Mouse (Mus musculus) lung, postnatal 36 days (tissue): ENCODE results near the gene Slc11a1.

Source experiments
- DNase-seq: peaks from one replicate; pipeline ENCODE4 v3.0.0; 2022; ENCODE audit warnings: mixed read lengths

Slc11a1 gene

GRCm38 (mm10) chr1:74353453-74354229 is 21.4 kb upstream of the Slc11a1 start:
- no peak for DNase-seq

DNA sequence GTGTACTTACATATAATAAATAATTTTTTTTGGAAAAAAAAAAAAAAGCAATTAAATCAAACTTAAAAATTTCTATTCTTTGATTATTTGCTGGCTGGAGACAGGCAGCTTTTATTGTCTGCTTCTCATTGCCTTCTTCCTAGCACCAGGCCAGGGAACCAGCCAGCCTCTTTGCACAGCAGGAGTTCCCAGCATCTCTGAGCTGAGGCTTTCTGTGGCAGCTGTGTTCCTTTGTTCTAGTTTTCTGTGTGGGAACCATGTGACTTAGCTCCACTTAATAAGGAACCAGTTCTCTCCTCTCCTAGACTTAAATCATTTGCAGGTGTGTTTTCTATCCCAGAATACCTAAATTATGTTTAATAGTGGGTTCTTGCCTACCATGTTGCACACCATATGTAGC is 17.5 kb upstream of the Slc11a1 start:
- no peak for DNase-seq

GRCm38 (mm10) chr1:74359952-74360517 is 15.0 kb upstream of the Slc11a1 start:
- DNase-seq = no peak

GRCm38 (mm10) chr1:74361812-74362211 is 13.2 kb upstream of the Slc11a1 start, which contains the start of gene Catip:
TSS of gene Catip (plus strand) at chr1:74362108.
- peak; percentile 93 for DNase-seq

DNA sequence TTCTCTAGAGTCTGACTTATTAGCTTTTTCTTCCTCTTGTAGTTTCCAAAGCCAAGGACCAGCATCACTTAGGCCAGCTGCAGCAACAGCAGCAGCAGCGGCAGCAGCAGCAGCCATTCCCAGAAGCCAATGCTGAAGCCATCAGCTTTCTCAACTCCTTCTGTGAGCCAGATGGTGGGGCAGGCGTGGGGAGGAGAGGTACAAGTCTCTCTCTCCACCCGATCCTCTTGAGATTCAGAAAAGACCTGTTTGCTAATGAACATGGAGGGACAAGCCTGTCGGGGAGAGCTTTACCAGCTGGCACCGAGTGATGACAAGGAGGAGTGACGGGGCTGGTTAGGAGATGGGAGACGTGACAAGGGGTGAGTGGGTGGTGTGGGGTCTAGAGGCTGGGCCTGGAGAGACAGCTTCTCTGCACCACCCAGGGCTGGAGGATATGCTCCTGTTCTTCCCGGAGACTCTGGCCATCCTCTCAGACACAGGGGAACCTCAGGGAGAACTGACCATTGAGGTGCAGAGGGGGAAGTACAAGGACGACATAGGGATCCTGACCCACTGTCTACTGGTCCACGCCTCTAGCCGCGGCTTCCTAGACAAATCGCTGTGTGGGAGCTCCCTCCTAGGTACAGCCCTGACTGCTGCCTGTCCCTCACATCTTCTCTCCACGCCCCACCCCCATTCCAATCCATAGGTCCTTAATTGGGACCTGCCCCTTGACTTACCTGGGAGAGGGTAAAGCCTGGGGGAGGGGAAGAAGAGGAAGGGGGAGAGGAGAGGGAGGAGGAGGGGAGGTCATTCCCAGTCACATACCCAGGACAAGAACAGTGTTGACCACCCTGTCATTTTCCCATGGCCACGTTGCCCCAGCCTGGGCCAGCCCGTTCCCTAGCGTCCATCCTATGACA is 12.4 kb upstream of the Slc11a1 start:
- DNase-seq = no peak

DNA sequence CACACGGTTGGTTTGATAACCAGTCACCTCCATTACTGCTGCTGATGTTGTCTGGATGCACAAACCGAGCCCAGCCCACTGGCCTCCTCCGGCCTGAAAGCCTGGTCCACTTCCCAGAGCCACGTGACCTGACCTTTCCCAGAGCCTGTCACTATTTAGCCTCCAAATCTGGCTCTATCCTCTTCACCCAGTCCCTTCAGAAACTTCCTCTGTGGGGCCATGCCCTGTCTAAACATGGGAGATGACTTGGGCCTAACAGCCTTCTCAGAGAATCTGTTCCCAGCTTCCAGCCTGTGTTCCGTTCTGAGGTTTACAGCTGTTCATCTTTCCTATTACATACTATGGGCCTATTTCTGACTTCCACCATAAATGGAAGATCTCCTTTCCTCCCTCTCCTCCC is 11.6 kb upstream of the Slc11a1 start:
- DNase-seq = peak; percentile 27

- DNase-seq = no peak
These were observed 10.7 kb upstream of the Slc11a1 start for GRCm38 (mm10) chr1:74364270-74364669.

DNA sequence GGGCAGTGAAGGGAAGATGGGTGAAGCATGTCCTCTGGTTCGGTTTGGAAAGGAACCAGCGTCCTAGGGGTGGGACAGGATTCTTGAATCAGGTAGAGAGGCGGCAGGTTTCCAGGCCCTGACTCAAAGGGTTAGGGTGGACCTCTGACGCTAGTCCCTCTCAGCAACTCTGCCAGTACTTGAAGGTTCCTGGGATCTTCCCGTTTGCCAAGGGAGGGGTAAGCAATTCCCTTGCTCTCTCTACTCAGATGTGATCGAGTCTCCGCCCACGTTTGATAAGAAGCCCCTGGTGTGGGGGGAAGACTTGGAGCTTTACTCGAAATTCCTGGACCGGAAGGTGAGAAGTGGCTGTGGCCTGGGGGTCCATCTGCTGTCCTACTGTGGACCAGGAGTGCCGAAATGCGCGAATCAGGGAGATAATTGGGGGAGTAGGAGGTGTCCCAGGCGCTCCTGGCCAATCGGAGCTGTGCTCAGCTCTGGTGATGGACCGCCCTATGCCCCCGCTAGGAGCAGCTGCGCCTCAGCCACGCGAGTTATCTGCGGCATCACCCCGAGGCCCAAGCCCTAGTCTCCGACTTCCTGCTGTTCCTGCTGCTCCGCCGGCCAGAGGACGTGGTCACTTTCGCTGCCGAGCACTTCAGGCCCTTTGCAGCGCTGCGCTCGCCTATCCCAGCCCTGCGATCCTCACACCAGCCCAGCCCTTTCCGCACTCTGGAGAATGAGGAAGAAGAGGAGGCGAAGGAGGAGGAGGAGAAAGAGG is 6.9 kb upstream of the Slc11a1 start:
- peak; percentile 67 for DNase-seq

DNA sequence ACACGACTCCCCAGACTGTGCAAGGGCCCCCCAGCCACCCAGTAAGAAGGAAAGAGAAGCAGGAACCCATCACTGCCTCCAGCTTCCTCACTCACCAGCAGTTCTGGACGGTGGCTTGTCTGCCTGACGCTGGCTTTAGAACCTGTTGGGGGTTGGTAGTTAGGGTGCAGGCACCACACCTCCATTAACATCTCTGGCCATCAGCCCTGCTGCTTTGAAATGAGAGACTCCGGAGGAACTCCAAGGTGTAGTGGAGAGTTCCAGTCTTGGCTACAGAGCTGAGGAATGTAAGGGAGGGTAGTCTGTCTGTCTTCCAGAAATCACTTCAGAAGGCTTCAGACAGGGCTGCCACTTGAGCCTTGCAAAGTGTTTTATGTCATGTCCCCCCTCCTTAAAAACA is 5.0 kb upstream of the Slc11a1 start:
- DNase-seq = no peak

DNA sequence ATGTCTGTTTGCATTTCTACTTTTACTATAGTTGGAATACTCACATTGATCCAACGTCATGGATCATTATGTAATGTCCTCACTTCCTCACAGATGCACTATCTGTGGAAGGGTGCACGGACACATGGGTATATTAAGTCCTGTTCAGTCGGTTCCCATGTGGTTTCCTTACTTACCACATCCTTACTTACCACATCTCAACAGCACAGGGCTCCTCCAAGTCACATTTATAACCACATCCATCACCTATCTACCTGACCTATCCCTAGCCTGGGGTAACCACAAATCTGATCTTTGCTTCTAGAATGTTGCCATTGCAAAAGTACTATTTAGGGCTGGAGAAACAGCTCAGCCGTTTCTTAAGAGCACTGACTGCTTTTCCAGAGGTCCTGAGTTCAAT is 1.6 kb upstream of the Slc11a1 start:
- DNase-seq = no peak

DNA sequence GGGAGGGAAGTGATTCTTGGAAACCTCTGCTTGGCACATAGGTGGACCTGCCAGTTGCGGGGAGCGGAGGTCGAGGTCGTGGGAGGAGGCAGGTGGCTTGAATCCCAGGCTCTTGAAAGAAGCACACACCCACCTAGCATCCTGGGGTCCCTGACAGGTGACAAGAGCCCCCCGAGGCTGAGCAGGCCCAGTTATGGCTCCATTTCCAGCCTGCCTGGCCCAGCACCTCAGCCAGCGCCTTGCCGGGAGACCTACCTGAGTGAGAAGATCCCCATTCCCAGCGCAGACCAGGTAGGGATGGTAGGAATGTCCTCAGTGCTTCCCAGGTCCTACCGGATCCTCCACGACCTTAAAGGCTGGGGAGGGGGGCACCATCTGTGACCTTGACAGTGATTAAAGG is 566 bp downstream of the Slc11a1 start:
- DNase-seq = peak; percentile 38

GRCm38 (mm10) chr1:74376396-74376795 is 1.4 kb downstream of the Slc11a1 start:
- peak; percentile 43 for DNase-seq

DNA sequence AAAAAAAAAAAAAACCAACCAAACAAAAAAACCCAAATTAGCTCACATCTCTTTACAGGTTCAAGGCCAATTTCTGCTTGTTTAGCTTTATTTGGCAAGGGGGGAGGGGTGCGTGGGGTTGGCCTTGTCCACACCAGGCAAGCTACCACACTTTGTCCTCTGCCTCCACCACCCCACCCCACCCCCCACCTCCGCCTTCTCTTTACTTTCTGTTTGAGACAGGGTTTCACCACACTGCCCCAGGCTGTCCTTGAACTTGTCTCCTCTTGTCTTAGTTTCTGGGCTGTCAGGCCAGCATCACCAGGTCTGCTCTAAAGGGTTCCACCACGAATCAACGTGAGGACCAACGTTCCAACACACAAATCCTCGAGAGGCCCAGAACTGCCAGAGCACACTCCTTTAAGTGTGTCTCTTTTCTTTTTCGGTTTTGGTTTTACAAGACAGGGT is 4.1 kb downstream of the Slc11a1 start:
- no peak for DNase-seq

DNA sequence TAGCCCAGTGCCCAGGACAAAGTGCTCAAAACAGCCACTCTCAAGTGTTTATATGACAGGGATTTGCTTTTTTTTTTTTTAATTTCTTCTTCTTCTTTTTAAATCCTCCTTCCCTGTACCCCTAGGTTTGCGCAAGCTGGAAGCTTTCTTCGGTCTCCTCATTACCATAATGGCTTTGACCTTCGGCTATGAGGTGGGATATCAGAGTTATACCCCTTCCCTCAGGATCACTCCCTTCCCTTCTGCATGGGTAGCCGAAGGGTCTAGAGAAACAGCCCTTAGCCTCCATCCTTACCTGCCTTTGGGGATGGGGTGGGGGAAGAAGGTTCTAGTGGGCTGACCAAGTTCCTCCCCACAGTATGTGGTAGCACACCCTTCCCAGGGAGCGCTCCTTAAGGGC is 5.5 kb downstream of the Slc11a1 start:
- DNase-seq = no peak

GRCm38 (mm10) chr1:74381588-74382021 is 6.6 kb downstream of the Slc11a1 start:
- DNase-seq = peak; percentile 43

DNA sequence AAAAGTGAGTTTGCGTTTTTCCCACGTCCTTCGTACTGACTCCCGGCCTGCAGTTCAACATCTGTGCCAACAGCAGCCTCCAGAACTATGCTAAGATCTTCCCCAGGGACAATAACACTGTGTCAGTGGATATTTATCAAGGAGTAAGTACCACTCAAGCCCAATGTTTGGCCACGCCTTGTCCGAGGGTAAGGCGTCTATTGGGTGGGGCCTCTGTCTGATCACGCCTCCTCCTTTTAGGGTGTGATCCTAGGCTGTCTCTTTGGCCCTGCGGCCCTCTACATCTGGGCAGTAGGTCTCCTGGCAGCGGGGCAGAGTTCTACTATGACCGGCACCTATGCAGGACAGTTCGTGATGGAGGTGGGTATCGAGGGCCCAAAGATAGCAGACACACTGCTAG is 8.4 kb downstream of the Slc11a1 start:
- DNase-seq = no peak

- no peak for DNase-seq
These were observed 9.5 kb downstream of the Slc11a1 start for GRCm38 (mm10) chr1:74384525-74384924.

DNA sequence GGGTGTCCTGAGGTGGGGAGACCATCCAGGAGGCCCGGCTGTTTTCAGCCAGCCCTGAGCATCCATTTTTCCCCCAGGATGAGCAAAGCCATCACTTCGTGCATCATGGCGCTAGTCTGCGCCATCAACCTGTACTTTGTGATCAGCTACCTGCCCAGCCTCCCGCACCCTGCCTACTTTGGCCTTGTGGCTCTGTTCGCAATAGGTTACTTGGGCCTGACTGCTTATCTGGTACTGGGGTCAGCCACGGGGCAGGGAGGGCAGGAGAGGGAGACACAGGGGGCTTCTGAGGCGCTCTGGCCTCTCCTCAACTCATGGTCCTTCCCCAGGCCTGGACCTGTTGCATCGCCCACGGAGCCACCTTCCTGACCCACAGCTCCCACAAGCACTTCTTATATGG is 10.1 kb downstream of the Slc11a1 start:
- no peak for DNase-seq

DNA sequence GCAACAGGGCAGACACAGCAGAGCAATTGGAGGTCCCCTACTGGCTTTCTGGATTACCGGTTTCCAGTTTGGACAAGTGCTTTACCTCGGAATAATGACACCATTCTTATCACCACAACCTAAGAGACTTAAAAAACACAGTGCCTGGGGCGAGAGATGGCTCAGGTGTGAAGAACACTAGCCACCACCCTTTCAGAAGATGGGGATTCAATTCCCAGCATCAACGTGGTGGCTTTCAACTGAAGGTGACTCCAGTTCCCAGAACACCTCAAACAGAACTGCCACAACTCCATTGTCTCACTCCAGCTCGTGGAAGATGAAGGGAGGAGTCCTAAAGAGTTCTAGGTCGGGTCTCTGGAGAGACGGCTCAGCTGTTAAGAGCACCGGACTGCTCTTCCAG is 10.5 kb downstream of the Slc11a1 start:
- DNase-seq = no peak

DNA sequence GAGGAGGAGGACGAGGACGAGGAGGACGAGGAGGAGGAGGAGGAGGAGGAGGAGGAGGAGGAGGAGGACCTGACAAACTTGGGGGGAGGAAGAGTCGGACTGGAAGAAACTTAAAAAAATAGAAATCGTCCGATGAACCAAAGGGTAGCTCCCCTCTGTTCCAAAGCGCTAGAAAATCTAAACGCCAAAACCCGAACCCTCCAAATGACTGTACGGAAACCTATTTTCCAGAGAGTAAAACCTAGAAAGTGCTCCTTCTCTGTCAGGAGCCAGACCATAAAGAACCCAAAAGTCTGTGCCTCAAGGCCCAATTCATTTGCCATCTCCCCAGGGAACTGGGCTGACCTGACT is 11.3 kb downstream of the Slc11a1 start:
- no peak for DNase-seq

DNA sequence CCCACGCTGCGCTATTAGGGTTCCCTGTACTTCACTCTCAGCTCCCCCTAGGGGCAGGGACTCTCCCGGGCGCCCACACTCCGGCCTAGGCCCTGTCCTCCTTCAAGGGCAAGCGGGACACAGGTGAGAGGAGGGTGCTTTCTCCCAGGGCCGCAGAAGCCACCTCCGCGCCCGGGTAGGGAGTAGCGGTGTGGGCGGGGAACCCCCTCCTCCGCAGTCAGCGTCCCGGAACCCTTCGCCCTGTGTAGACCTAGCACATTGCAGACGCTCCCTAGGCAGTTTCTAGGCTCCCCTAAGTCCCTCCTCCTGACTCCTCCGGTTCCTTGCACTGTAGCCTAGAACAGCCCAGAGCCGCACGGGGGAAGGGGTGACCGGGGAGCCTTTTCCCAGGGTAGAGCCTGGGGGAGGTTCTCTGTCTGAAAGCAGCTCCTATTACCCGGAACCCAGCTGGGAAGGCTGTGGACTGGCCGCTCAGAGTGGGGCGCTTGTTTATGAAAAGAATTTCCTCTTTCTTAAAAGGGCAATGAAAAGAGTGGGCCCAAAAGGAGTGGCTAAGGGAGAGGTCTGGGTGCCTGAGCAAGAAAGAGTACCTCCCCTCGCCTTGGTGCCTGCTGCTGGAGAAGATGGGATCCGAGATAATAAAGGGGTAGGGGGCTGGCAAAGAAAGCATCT is 11.9 kb downstream of the Slc11a1 start:
- peak; percentile 96 for DNase-seq

GRCm38 (mm10) chr1:74387386-74387988 is 12.5 kb downstream of the Slc11a1 start:
- no peak for DNase-seq
